Mouse (Mus musculus) ES-Bruce4 (cell line): Measurements from ENCODE around the gene Cfap43. TPM values are rescaled to one million over a fixed set of nuclear protein-coding genes. Genes with fewer than 3 reads are reported as not detected.
A peak's percentile ranks its signal among the peaks of the same experiment; 100 is the strongest.

Experiments used
- H3K27ac ChIP-seq: 2 replicates; pipeline ENCODE4 v1.5.1; 2012; ENCODE audit warnings: low read length, inconsistent platforms; ENCODE audit not compliant: insufficient read depth
- H3K27me3 ChIP-seq: 2 replicates; pipeline ENCODE4 v1.6.1; 2012; ENCODE audit warnings: mild to moderate bottlenecking, low read length, inconsistent platforms; ENCODE audit not compliant: control insufficient read depth, poor library complexity, insufficient read depth, severe bottlenecking
- H3K36me3 ChIP-seq: 2 replicates; pipeline ENCODE4 v1.6.1; 2012; ENCODE audit warnings: inconsistent platforms, mild to moderate bottlenecking, low read length, moderate library complexity; ENCODE audit not compliant: control insufficient read depth, poor library complexity, insufficient read depth, severe bottlenecking
- H3K4me1 ChIP-seq: one replicate; pipeline ENCODE4 v1.8.1; 2011; ENCODE audit warnings: low read length; ENCODE audit not compliant: control insufficient read depth, insufficient read depth
- H3K4me3 ChIP-seq: 2 replicates; pipeline ENCODE4 v1.5.1; 2011; ENCODE audit warnings: low read depth, mild to moderate bottlenecking, low read length
- H3K9ac ChIP-seq: 2 replicates; pipeline ENCODE4 v1.6.1; 2012; ENCODE audit warnings: low read depth, mild to moderate bottlenecking, inconsistent platforms; ENCODE audit not compliant: poor library complexity, severe bottlenecking
- H3K9me3 ChIP-seq: replicated peaks from 2 replicates; pipeline ENCODE4 v1.6.1; 2012; ENCODE audit warnings: mild to moderate bottlenecking, low read length, inconsistent platforms; ENCODE audit not compliant: control insufficient read depth, poor library complexity, insufficient read depth, severe bottlenecking
- CTCF ChIP-seq: IDR thresholded peaks from one replicate; pipeline ENCODE4 v1.8.1; 2011; ENCODE audit warnings: low read depth, low read length
- EP300 ChIP-seq: IDR thresholded peaks from 2 replicates; pipeline ENCODE4 v1.6.1; 2011; ENCODE audit warnings: low read depth, low read length; ENCODE audit not compliant: insufficient read depth
- POLR2A ChIP-seq: IDR thresholded peaks from one replicate; pipeline ENCODE4 v1.8.1; 2011; ENCODE audit warnings: low read length; ENCODE audit not compliant: insufficient read depth
- polyA plus RNA-seq: library from polyadenylated mRNA; stranded (reverse); fragments of >200 nt; gene quantifications from 2 replicates; pipeline ENCODE4 v1.2.4, GENCODE M21; 2011; ENCODE audit warnings: low read depth; ENCODE audit not compliant: missing spikeins, insufficient read depth, insufficient read length

Cfap43 gene
- polyA plus RNA-seq, 1 experiment = 10.4 TPM

DNA sequence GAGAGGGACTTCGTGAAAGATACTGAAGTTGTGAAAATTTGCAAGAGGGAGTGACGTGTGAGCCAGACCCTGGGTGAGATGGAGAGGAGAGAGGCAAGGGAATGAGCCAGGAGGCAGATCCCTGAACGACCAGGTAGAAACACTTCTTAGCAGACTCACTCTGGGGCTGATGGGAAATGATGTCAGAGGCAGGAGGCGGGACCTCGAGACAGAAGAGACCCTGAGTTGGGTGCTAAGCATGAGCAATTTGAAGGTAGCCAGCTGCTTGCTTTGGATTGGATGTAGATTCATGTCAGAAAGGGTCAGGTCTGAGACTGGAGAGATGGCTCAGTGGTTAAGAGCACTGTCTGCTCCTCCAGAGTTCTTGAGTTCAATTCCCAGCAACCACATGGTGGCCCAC lies 104.4 kb downstream of the Cfap43 start:
- no peak for TF ChIP-seq POLR2A
- TF ChIP-seq EP300 = no peak
- no peak for TF ChIP-seq CTCF
- no peaks in the 10 kb centered on the region for H3K36me3 ChIP-seq
- no peaks in the 10 kb centered on the region for H3K9me3 ChIP-seq
- no peak overlapping the region for H3K9ac ChIP-seq
- H3K4me3 ChIP-seq = no peak overlapping the region
- H3K4me1 ChIP-seq = peaks cover 1% of the 10 kb centered on the region
- H3K27ac ChIP-seq = no peak overlapping the region
- H3K27me3 ChIP-seq = no peaks in the 10 kb centered on the region

DNA sequence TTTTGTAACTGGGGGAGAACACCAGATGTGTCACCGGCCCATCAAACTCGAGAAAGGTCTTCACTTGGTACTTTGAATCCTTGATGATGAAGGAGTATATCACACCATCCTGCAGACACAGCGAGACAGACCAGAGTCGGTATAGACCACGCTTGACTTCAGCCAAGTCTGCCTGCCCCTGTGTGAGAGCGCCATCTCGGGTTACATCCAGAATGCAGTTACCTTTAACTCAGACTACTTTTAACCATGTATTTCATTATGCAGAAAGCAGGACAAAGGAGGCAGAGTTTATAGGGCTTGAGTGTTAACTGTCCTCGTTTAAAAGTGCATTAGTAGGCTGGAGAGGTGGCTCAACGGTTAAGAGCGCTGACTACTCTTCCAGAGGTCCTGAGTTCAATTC lies 107.0 kb downstream of the Cfap43 start:
- Histone ChIP-seq H3K9ac (no peak overlapping the region), H3K9me3 (no peaks in the 10 kb centered on the region), H3K27ac (no peak overlapping the region), H3K4me3 (no peak overlapping the region), H3K4me1 (peaks cover 1% of the 10 kb centered on the region), H3K27me3 (no peaks in the 10 kb centered on the region), H3K36me3 (no peaks in the 10 kb centered on the region)
- TF ChIP-seq CTCF = peak; percentile 19
- TF ChIP-seq POLR2A = no peak
- TF ChIP-seq EP300 = no peak

DNA sequence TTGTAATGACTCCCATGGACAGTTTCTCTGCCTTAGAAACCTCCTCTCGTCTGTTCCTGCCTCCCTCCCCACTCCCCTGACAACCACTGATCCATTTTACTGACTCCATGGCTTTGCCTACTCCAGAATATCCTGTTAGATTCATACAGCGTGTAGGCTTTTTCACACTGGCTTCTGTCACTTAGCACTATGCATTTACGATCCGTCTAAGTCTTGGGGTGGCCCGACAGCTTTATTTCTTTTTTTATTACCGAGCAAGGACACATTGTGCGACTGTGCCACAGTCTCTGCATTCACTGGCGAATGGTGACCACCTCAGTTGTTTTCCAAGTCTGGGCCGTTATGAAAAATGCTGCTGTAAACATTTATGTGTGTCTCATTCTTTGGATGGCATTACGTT lies 120.5 kb downstream of the Cfap43 start:
- Histone ChIP-seq H3K27me3 (no peaks in the 10 kb centered on the region), H3K36me3 (no peaks in the 10 kb centered on the region), H3K9ac (no peak overlapping the region), H3K4me3 (no peak overlapping the region), H3K4me1 (peaks cover 2% of the 10 kb centered on the region), H3K27ac (no peak overlapping the region), H3K9me3 (no peaks in the 10 kb centered on the region)
- TF ChIP-seq POLR2A (no peak), EP300 (no peak), CTCF (no peak)

DNA sequence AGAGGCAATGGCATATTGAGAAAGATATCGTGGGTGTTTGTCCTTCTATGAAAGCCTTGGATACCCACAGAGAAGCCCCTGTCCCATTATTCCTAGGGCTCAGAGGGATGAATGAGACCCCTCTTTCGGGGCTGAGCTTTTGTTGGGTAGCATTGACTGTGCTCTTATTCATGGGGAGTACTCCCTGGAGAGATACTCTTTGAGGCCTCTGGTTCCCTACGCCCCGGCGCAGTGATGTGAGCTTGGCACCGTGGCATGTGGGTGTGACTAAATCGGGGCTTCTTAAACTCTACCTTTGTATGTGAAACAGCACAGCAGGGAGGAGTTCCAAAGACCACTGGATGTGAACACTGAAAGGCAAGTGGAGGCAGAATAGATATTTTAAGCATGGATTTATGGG lies 122.4 kb downstream of the Cfap43 start:
- Histone ChIP-seq H3K27me3 (no peaks in the 10 kb centered on the region), H3K9me3 (no peaks in the 10 kb centered on the region), H3K9ac (no peak overlapping the region), H3K27ac (no peak overlapping the region), H3K36me3 (no peaks in the 10 kb centered on the region), H3K4me1 (peaks cover 4% of the 10 kb centered on the region), H3K4me3 (no peak overlapping the region)
- TF ChIP-seq EP300 = no peak
- no peak for TF ChIP-seq CTCF
- TF ChIP-seq POLR2A = no peak

DNA sequence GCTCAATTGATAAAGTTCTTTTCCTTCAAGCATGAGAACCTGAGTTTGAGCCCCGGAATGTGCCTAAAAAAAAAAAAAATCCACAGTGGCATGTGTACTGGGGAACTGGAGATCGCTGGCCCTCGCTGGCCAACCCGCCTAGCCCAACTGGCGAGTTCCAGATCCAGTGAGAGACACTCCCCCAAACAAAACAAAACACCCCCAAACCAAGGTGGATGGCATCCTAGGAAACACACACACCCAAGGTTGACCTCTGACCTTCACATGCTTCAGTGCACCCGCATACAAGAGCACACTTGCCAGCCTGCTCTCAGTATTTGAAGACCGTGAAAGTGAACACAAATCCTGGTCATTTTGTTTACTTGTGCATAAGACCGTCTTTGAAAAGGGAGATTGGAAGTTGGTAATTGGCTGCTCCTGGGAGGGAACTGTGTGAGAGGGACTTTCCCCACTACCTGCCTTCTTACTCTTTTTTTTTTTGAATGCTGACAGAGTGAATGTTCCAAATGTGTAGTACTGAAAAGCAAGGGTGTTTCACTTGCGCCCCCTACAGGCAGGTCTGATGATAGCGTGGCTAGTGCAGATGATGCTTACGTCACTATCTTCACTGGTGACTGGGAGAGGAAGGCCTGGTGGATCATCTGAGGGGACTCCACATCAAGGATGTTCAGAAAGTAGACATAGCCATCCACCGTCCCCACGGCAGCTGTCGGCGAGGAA lies 123.9 kb downstream of the Cfap43 start:
- no peaks in the 10 kb centered on the region for H3K36me3 ChIP-seq
- H3K9ac ChIP-seq = no peak overlapping the region
- H3K27ac ChIP-seq = 0 out of 2 replicates have a peak overlapping the region, but pooled peaks have one; percentile 9
- H3K9me3 ChIP-seq = no peaks in the 10 kb centered on the region
- no peaks in the 10 kb centered on the region for H3K27me3 ChIP-seq
- TF ChIP-seq EP300 = no peak
- peak; percentile 83 for TF ChIP-seq CTCF
- H3K4me1 ChIP-seq = peaks cover 8% of the 10 kb centered on the region
- H3K4me3 ChIP-seq = no peak overlapping the region

DNA sequence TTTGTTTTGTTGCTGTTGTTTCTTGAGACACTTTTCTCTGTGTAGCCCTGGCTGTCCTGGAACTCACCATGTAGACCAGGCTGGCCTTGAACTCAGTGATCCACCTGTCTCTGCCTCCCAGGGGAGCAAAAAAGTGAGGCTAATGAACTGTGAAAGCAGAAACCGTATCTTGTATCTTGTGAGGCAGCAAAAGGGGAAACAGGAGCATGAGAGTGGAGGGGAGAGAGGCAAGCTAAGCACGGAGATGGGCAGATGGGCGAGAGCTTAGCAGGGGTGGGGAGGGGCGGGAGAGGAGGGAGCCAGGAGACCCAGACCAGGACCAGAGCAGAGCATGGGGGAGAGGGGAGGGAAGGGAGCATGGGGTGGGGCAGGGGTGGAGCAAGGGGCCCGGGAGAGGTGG lies 124.8 kb downstream of the Cfap43 start:
- H3K27me3 ChIP-seq = no peaks in the 10 kb centered on the region
- peak overlapping the region; percentile 71 for H3K27ac ChIP-seq
- peaks cover 8% of the 10 kb centered on the region for H3K4me1 ChIP-seq
- H3K9ac ChIP-seq = no peak overlapping the region
- H3K9me3 ChIP-seq = no peaks in the 10 kb centered on the region
- H3K4me3 ChIP-seq = no peak overlapping the region
- no peak for TF ChIP-seq POLR2A
- no peaks in the 10 kb centered on the region for H3K36me3 ChIP-seq
